Mouse (Mus musculus) adrenal gland, adult 18-20 months (tissue): Measurements from ENCODE around the gene 1700013G24Rik. TPM values are rescaled to one million over a fixed set of nuclear protein-coding genes. Genes with fewer than 3 reads are reported as not detected.

ENCODE experiments used
- DNase-seq, 2 experiments: peaks; one replicate each; pipeline ENCODE4 v3.0.0; 2021 to 2022; ENCODE audit warnings: low spot score in 2 of 2
- total RNA-seq, 2 experiments: library from RNA; stranded (reverse); gene quantifications; 1 replicate in 1 of 2; 2 replicates in 1 of 2; pipeline ENCODE4 v1.2.3; 2021

Gene 1700013G24Rik
- total RNA-seq, 2 experiments from 2014 or later: not detected

DNA sequence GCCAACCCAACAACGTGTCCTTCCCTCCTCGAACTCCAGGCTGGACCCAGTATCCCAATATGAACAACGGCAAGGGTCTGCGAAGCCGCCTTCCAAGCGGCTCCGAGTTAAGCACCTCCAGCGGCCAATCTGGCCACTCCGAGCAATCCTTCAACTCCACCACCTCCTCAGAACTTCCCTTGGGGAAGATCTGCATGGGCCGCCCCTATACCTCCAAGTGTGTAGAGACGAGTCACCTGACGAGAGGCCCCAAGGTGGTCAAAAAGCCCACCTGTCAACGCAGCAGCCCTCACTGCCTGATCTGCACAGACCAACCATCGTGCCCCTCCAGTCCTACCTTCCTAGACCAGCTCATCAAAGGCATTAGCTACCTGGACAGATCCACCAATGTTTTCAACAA is 1.5 kb downstream of the 1700013G24Rik start:
- DNase-seq: no peak

DNA sequence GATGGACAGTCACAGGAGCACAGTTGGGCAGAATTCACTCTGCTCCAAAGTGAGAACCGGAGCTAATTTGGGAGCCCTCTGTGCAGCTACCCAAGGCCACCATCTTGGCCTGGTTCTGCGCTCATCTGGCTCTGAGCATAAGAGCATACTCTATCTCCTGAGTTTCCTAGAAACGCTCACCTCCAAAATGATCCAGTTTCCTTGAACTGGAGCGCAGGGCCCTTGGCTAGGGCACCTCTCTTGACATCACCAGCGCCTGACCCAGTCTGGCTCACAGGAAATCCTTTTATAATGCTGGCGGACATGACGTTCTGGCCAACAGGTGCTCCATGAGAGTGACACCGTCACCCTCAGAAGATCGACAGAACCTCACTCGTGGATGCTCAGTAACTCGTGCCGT is 3.5 kb downstream of the 1700013G24Rik start:
- no peak for DNase-seq

DNA sequence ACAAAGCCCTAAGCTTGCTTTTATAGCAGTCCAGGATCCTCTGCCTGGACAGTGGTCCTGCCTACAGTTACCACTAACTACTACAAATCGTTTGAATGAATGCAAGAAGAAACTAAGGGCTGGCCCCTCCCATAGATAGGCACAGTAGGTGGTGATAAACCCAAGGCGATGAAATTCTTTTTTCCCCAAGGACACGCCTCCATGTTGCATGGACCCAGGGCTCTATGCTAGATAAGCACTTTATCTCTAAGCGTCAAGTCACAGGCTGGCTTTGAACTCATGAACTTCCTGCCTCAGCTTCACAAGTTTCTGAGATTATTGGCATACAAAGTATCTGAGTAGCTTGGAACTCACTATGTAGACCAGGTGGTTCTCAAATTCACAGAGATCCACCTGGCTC is 4.2 kb downstream of the 1700013G24Rik start:
- no peak for DNase-seq

DNA sequence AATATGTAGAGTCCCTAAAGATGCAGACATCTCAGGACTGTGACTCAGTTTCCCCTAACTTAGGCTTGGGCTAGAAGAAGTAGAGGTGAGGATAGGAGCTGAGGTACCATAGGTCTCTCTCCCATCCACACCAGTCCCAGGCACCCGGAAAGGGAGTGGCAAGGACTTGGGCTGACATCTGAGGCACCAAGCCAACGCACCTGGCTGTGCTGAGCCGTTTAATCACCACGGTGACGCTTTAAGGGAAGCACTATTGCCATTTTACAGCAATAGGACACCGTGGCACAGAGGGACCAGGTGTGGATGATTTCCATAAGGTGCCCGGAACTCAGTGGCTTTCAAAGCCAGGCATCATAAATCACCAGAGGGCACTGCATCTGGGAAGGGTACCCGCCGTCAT is 5.2 kb downstream of the 1700013G24Rik start:
- no peak for DNase-seq

DNA sequence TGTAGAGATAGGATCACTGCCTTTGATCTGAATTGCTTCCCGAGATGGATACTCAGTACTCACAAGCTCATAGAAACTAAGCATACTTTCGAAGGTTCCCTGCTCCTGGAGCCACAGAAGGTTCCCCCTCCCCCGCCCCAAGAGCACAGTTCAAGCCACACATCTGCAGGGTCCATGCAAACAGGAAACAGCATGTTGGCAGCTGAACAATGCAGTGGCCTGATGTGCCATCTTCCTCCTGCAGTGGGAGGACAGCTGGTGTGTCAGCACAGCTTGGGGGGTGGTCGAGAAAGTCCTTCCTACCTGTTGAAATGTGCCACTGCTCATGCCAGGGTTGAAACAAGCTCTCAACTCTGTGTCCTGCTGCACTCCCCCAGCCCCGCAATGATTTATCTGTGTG is 5.8 kb downstream of the 1700013G24Rik start:
- DNase-seq: no peak

DNA sequence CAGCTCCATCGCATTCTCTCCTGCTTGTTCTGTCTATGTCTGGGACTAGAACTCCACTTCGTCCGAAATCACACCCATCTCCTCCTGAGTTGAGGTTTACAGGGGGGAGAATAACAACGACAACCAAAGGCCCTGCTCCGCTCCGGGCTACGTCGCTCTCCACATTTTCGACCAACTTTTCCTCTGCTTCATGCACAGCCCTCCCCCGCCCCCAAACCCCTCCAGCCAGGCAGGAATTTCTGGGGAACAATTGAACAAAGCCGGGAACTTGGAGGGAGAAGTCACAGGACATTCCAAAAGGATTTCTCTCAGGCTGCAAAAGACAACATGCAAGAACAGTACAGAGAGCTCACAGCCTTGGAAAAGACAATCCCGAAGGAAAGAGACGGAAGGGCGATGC is 7.6 kb downstream of the 1700013G24Rik start:
- no peak for DNase-seq

DNA sequence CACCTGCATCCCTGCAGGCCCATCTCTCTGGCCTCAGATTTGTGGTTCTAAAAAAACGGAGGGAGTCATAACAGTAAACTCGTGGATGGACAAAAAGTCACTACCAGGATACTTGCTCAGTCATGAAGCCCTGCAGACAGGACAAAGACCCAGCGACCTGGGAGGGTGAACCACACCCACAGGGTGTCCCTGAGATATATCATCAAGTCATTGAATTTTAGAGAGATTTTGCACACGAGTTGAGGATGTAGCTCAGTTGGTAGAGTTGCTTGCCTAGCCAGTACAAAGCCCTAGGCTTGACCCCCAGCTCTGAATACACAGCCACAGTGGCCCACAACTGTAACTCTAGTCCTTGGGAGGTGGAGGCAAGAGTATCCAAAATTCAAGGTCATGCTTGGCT is 8.1 kb downstream of the 1700013G24Rik start:
- no peak for DNase-seq

DNA sequence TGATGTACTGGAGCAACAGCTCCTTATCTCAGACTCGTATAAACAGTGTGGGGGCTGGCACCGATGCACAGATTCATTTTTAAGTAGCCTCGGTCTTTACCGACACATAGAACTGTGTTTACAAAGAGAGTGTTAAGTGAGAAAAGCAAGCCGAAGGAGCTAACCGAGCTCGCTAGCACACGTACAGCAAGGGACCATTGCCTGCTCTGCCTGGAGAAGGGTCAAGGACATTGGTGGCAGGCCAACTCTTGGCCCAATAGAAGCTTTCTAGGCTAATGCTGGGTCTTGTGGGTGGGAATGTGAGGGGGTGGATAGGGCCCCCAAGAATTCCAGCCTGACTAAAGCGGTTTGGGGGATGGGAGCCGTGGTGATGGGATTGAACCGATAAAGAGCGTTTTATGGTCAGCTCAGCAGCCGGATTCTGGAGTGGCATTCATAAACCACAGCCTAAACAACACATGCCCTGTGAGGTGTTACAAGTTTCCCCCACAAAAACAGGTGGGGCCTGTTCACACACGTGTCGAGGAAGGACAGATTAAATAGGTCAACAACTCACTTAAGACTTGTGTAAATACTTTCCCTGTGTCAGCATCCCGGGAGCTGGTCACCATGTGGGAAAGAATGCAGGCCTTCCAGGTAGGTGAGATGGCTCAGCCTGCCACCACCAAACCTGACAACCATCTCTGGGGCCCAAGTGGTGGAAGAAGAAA is 9.1 kb downstream of the 1700013G24Rik start:
- DNase-seq: no peak

DNA sequence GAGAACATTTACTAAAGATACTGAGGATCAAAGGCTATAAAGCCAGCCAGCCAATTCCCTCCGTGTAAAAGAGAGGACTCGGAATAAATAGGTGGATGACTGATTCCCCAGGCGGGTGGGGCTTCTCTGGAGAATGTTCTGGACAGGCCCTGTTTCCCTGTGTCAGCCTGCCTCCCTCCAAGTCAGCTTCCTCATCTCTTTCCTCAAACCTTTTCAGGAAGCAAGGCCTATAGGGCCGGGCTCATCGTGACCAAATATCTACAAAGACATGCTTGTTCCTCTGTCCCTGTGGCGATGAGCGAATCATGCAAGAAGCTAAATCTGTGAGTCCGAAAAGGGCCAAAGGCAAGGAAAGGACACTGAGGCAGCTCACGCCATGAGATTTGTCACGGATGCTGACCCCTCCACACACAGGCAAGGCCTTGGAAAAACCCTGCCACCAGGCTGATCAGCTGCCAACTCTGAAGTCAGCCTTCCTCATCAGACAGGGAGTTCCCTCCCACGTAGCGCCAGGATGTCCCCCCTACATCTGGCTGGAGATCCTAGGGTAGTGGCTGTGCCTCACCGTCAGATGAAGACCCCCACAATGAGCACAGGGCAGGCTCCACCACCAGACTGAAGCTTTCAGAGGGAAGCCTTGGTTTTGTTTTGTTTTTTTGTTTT is 12.2 kb downstream of the 1700013G24Rik start:
- DNase-seq: no peak

DNA sequence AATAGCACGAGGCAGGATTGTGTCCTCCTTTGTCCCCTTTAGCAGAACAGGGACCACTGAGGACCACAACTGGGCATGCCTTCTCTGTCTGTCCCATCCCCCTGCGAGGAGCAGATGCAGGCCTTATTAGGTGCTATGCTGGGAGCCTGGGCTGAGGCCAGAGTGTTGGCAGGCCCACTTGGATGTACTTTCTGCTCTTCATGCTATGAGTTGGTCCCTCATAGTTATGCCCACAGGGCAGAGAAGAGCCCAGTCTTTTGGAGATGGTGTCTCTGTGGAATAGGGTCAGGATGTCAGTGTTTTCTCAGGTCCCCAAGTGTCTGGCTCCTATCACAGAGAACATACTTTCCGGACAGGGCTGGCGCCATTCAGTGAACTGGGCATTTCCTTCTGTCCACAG is 13.9 kb downstream of the 1700013G24Rik start:
- no peak for DNase-seq

DNA sequence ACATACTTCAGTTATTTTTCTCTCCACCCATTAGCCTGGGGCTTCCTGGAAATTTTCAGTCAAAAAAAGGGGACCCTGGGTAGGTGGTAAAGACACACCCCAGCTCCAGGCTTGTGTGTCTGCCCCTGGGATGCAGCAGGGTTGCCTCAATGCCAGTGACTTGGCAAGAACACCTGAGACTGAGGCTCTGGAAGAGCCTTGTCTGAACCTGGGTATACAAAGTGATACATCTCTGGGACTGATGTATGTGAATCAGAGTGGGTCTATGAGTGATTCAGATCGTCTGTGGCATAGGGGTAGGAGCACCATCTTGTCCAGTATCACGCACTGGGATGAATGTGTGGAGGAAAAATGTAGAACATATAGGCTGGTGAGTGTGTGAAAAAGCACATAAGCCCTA is 14.4 kb downstream of the 1700013G24Rik start:
- DNase-seq: no peak

DNA sequence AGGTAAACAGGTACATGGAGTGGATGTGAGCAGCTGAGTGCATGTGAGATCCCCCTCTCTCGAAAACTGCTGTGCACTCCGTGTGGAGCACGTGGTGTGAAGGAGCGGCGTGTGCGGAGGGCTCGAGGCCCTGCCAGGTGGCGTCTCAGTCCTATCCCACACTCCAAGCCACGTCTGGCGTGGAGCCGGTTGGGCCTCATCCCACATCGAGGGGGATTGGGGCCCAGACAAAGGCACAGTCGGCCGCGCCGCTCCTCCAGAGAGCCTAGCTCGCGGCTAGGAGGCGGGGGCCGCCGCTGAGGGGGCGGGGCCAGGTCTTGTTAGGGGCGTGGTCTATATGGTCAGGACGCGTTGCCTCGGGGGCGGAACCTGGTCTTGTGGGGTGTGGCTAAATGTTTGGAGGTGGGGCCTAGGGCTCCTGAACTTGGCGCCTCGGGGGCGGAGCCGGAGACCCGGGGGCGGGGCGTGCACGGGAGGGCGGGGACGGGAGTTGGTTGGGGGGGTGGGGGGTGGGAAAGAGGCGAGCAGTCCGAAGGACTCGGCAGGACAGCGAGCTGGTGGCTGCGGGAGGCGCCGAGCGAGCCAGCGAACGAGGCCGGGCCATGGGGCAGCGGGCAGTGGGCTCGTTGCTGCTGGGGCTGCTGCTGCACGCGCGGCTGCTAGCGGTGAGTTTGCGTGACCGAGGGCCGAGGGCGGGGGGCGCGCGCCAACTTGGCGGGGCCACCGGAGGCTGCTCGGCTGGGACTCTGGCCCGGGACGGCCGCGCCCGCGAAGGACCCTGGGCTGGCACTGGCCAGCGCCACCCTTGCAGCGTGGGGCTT is 15.4 kb downstream of the 1700013G24Rik start, which contains the start of gene Hspg2:
Gene Hspg2, plus strand, starts transcription at position 510 of the 821 bp plus-strand sequence.
- peak; percentile 99 for DNase-seq

DNA sequence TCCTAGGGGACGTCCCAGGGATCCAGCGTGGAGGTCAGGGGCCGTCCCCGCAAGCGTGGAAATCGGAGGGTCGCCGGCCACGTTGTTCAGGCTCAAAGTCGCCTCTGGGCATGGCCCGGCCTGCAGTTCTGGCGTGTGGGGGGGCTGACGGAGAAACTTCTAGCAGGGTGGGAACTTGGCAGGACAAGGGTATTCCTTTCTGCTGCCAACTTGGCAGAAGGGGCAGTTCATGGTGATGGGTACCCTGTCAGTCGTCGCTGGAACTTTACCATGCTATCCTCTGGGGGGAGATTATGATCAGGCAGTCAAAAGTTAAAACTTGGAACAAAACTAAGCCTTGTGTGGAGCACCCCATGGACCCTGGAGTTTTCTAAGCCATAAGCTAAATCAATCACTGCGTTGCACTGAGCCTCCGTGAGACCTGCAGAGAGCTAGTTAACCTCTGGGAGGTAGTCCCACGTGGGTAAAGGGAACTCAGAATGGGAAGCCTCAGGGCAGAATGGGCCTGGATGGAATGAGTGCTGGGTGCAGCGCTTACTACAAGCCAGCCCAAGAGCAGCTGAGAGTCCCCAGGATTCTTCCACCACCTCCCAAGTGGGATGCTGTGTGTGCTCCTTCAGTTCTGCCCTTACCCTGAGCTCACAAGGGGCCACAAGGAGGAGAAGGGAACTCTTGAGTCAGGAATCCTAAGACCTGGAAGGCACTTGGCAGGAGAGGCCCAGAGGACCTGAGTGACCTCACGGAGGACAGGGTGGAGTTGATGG is 16.2 kb downstream of the 1700013G24Rik start:
- peak in 1 of 2 experiments; percentile 40 for DNase-seq

DNA sequence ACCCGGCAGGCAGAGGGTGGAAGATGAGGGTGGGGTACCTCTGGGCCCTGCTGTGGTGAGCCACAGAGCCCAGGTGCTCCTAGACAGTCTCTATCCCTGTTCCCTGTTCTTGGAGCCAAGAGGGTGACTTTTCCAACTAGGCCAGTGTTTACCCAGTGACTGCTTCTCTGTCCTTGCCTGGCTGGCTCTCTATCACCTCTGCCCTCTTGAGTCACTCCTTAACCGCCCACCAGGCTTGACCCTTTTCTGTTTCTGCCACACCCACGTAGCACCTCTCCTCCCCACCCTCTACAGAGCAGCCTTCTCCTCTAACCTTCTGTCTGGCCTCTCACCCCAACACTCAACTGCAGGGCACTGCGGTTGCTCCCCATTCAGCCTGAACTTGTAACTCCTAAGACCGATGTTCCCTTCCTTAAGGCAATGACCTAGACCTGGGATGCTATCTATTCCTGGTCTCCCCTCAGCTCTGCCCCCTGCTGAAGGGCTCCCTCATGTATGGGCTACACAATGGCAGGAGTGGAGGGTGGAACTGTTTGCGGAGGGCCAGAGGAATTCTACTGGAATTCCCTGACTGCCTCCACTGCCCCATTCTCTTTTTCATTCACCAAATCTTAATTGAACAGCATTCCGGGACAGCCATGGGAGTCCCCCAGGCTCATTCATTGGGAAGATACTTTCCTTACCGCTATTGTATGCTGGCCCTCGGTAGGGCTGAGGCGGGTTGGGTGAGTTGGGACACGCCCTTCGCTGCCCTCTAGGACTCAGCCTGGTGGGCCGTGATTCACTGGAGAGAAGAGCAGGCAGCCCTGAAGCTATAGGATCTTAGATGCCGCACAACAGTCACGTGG is 17.0 kb downstream of the 1700013G24Rik start:
- peak in 1 of 2 experiments; percentile 48 for DNase-seq

DNA sequence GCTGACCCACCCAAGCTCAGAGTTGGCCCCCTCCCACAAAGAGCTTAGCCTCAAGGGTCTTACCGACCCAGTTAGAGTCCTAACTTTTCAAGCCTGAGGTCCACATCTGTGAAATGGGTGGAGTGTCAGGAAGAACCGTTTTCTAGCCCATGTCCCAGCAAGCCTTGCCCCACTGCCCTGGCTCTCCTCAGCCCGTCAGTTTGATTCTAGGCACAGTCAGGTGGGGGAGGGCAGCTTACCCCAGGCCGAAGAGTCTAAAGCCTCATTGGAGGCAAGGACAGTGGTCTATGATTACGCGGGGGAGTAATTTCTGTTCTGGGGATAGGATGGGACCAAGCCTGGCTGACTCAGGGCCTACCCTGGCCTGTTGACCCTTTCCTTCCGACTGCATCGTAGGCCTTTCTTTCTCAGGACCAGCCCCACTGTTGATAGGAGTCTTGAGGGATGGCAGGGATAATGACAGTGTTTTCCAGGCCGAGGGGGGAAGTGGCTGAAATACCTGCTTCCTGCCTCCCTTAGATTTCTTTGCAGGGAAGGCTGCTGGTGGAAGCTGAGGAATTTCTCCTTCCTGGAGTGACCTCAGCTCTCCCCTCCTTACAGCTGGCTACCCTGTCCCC is 17.7 kb downstream of the 1700013G24Rik start:
- DNase-seq: no peak

DNA sequence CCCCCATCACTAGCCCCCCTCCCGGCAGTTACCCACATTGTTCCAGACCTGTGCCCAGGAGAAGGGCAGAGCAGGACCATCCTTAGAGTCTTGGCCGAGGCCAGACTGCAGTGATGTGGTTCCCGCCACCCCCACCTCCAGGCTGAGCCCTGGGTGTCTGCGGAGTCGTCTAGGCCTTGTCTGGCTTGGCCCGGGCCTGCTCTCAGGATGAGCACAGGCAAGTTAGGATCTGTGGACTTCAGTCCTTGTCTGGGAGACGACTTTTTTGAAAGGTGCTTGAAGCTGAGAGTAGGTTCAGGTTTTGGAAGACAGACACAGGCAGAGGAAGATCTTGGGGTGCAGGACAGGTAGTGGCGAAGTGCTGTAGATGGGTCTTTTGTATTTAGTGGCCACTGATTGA is 18.2 kb downstream of the 1700013G24Rik start:
- DNase-seq: no peak

DNA sequence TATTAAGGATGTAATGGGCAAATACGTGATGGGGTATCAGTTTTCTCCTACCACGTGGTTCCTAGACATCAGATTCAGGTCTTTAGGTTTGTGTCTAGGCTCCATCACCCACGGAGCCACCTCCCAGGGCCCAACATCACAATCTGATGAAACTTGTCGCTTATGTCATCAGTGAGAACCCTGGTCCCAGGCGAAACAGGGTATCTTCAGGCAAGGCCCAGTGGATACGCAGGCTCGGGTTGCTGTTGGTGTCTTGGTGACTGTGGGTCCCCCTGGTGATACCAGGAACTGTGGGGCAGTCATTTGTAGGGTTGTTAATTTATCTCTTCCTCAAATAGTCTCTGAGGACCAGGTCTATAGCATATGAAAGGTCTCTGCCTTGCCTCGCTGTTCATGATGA is 20.2 kb downstream of the 1700013G24Rik start:
- no peak for DNase-seq

DNA sequence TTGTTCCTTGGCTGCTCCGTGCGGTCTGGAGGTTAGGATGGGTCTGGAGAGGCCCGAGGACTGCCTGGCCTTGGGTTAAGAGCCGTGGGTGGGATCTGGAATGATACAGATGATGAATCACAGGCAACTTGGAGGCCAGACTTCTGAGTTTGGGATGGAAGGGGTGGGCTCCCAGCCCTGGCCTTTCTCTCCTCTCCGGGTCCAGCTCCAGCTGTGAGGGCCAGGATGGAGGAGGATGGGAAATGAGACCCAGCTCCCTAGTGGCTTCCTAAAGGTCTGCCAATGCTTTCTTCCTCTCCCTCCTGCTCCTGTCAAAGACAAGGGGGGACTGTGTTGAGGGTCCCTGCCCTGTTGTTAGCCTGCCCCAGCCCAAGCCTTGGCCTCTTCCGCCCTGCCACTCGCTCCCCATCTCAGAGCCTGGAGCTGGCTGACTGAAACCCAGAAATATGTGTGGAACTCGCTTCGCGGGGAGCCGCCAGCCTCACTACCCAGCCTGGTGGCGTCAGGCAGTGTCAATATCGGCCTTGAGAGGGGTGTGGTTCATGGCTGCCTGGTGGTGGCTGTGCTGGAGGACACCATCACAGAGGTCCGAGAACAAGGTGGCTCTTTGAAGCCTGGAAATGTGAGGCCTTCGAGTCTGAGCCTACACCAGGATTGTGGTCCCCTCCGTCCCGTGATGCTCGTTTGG is 20.8 kb downstream of the 1700013G24Rik start:
- DNase-seq: peak; percentile 50 to 54

DNA sequence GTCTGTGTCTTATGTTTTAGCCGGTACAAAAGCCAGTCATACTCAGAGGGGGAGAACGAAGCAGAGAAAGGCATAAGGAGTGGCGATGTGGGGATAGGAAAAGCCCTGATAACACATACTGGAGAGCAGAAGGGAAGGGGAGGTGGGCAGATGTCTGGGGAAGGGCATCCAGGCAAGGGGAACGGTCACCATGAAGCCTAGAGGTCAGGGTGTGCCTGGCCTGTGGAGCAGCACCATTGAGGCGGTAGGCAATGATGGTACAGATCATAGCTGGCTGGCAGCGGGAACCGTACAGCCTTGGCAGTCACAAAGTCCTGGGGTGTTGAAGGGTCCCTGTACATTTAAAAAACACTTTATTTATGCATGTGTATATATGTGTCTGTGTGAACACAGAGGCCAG is 21.6 kb downstream of the 1700013G24Rik start:
- no peak for DNase-seq
